Mouse (Mus musculus): ENCODE measurements at regions not wholly inside any gene's neighbourhood (a gene's known extent, or its start where the extent isn't known, plus 50 kb on each side); places are given as distances from the start of the nearest gene placed in this dataset.

DNA sequence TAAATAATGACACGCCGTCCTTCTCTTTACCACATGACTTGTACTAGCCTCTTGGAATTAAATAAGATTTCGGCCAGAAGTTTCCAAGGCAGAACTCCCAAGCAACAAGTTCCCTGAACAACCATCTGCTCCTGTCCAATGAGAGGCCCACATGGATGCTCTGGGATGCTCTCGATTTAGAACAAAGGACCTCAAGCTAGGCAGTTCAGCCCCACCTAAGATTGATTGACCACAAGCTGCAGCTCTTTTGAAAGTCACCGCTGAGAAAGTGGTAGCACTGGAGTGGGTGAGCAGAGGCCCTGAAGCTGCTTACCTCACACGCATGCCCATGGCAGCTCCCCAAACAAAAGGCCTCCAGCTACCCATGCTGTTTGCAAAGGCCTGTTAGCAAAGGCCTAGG lies 73.1 kb upstream of the Eomes start:
- DNase-seq (ENCODE audit: extremely low read depth, insufficient read length, low spot score) = no peak

DNA sequence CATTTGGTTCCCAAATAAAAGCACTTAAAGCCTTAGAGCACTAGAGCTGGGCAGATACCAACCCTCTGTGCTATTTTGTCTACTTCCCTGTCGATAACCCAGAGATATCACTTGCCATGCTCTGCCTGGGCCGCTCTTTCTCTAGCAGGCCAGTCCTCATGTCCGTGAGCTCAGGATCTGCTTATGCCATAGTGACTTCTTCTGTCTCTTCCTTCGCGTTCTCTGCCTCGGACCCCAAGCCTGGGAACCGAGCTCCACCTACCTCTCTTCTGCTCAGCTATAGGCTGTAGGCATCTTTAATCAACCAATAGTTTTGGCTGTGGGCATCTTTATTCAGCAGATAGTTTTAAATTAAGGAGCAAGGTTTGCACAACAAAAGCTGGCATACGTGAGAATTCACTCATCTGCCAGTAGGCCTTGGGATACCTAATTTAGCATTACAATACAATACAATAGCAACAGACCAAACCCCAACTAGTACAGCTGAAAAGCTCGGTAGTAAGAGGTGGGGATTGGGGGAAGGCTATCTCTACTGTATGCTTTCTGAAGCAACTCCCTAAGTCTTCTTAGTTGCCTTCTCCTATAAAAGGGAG lies 72.0 kb upstream of the Eomes start:
- DNase-seq (ENCODE audit: extremely low read depth, insufficient read length, low spot score) = no peak

DNA sequence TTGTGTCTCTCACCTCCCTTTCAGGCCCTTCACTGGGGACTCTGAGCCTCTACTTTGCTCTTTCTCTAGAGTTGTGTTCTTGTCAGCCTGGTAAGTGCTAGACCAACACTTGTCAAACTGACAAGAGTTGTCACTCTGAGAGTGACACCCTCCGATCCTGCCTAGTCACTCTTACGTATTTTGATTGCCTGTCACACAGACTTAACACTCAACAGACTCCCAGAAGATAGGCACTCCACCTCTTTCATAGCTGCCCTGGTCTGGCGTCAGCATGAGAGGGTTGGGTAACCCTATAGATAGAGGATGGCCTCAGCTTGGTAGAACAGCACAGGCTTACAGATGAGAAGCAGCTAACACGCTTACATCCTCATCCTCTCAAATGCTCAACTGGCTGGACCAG lies 62.0 kb upstream of the Eomes start:
- no peak for DNase-seq (ENCODE audit: extremely low read depth, insufficient read length, low spot score)

DNA sequence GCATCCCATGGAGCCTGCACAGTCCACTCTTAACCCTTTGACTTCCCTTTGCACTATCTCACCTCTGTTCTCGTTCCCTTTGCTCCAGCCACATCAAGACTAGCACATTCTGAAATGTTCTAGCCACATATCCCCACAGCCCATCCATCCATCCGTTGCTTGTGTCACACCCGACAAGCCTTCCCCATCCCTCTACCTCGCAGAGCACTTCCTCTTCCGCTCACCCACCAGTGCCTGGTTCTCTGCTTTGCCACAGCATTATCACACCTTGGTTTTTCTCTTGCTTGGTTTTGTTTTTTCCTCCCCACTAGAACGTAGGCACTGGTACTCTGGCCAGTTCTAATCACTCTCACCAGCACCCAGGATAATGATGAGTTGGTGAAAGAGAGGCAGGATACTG lies 61.5 kb upstream of the Eomes start:
- DNase-seq (ENCODE audit: extremely low read depth, insufficient read length, low spot score) = no peak

DNA sequence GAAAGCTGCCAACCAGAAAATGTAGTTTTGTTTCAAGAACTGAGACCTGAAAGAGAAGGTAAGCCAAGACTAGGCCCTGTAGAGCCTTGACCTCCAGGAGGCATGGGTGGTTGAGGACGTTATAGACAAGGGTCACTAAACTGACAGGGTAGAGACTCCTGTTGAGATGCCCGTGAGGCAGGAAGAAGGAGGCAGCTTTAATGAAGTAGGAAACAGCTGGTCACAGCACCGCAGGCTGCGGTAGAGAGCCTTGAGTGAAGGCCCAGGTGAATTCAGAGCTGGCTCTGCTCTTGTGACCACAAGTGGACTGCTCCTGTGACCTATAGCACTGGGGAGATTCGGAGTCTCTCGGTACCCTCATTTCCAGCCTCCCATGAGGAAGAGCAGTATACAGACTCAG lies 53.7 kb upstream of the Eomes start:
- no peak for DNase-seq (ENCODE audit: extremely low read depth, insufficient read length, low spot score)
